Mouse (Mus musculus) megakaryocyte, embryonic 14.5 days (primary cell): ENCODE results near the gene Mrpl33.

Experiments
- FLI1 ChIP-seq: IDR thresholded peaks from 2 replicates; pipeline ENCODE4 v1.6.1; 2012; ENCODE audit warnings: low read length, inconsistent platforms, mixed read lengths
- GATA1 ChIP-seq: IDR thresholded peaks from 3 replicates; pipeline ENCODE4 v1.6.1; 2012; ENCODE audit warnings: mixed read lengths, low read length, inconsistent platforms, borderline replicate concordance

DNA sequence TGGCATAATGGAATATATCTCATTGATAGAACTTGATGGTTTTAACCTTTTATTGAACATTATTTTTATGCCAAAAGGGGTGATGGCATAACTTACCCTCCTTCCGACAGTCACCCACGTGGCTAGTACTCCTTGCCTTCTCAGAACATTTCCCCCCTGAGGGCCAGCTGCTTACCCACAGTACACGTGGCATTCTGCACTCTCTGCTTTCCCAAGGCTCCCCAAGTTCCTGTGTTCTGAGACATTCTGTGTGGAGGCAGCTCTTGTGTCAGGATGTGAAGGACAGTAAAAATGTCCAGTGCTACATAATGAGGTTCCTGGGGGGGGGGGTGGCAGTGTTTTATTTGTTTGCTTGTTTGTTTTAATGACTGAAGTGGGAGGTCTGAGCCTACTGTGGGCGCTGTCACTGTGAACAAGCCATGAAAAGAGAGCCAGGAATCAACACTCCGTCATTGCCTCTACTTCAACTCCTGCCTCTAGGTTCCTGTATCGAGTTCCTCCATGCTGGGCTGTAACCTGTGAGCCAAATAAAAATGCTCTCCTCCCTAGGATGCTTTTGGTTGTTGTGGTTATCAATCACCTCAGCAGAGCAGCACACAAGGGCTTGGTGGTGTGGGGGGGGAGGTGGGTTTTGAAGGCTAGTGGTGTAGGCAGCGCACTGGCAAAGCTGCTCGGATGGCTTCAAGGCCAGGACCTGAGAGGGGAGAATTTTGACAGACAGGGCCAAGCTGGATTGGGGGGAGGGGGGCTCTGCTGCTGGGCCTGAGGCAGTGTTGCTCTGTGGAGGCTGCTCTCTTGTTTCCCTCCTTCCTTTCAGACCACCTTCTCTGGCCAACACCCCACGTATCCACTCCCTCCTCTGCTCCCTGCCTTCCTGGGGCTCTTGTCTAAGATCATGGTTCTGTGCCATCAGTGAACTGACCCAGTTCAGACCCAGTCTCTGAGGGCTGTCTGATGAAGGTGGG lies 31.1 kb downstream of the Mrpl33 start:
- TF ChIP-seq GATA1 (no peak), FLI1 (no peak)
